ENCODE assay signal across 9 mouse cellular contexts in genomic region chr19:38086948-38087551, GRCm38 (mm10). TPM values are rescaled to one million over a fixed set of nuclear protein-coding genes. Genes with fewer than 3 reads are reported as not detected.
DNase-seq lines count a peak whose midpoint lies in the region; ATAC-seq lines count a peak whose summit lies in the region.
"Had no signal": no experiment of that assay in that cellular context is flagged by ENCODE, and none has a peak within 500 bp of the region (broad histone marks: within the 10 kb centered on the region; RNA-seq: fewer than 3 reads in every experiment).

No protein-coding gene starts in this region.

- no peak overlapping the region for H3K9ac ChIP-seq in lung, embryonic 16.5 days (ENCODE audit: low read length)
- H3K9ac ChIP-seq: midbrain, embryonic 12.5 days had no signal

- ATAC-seq in lung, embryonic 16.5 days (ENCODE audit: low read depth): peak; percentile 95
- ATAC-seq in erythroid progenitor cell, adult 5-6 weeks (replicated peaks; ENCODE audit: low FRiP score, poor library complexity, severe bottlenecking): no peak

- peak; percentile 23 for DNase-seq in kidney, adult 9 months
- DNase-seq in kidney, adult 11 months: no peak
- DNase-seq in heart, adult 8-10 months (ENCODE audit: low spot score): peak; percentile 13
- DNase-seq in kidney, postnatal 14 days: peak; percentile 46
- peak; percentile 30 for DNase-seq in right cerebral cortex, postnatal 4 days

- no peak overlapping the region for H3K4me2 ChIP-seq in lung, embryonic 16.5 days (ENCODE audit: low read depth, low read length)
- H3K4me2 ChIP-seq: midbrain, embryonic 12.5 days had no signal

- H3K27ac ChIP-seq in brown adipose tissue, adult 24 weeks (replicated peaks; ENCODE audit: low read depth, low read length): peak overlapping the region; percentile 95
- no peak overlapping the region for H3K27ac ChIP-seq in lung, embryonic 16.5 days (ENCODE audit: low read length)
- H3K27ac ChIP-seq: midbrain, embryonic 12.5 days had no signal

- H3K4me3 ChIP-seq in brown adipose tissue, adult 24 weeks (ENCODE audit: insufficient read depth, low read depth, low read length): no peak overlapping the region
- no peak overlapping the region for H3K4me3 ChIP-seq in lung, embryonic 16.5 days (ENCODE audit: low read length)
- H3K4me3 ChIP-seq: midbrain, embryonic 12.5 days had no signal

- H3K27me3 ChIP-seq in lung, embryonic 16.5 days (ENCODE audit: control insufficient read depth, insufficient read depth, low read depth, low read length): no peaks in the 10 kb centered on the region
- H3K27me3 ChIP-seq: midbrain, embryonic 12.5 days had no signal

- peaks cover 6% of the 10 kb centered on the region; the same call in 1 of the 2 replicates for H3K4me1 ChIP-seq in brown adipose tissue, adult 24 weeks (ENCODE audit: control insufficient read depth, insufficient read depth, insufficient read length, low read length)
- peaks cover 4% of the 10 kb centered on the region; the same call in 1 of the 2 replicates for H3K4me1 ChIP-seq in lung, embryonic 16.5 days (replicated peaks; ENCODE audit: control insufficient read depth, insufficient read depth, low read length)
- H3K4me1 ChIP-seq: midbrain, embryonic 12.5 days had no signal

- H3K9me3 ChIP-seq in lung, embryonic 16.5 days (ENCODE audit: control insufficient read depth, low read length): no peaks in the 10 kb centered on the region
- H3K9me3 ChIP-seq: midbrain, embryonic 12.5 days had no signal

- 40% methylated on average over 11 of the region's 11 CpGs for WGBS in lung, embryonic 16.5 days

- H3K36me3 ChIP-seq in lung, embryonic 16.5 days (ENCODE audit: control insufficient read depth, insufficient read depth, low read length): no peaks in the 10 kb centered on the region
- H3K36me3 ChIP-seq: midbrain, embryonic 12.5 days had no signal

RNA-seq across cellular contexts. Expression of gene Ffar4, which starts 9.8 kb away (rescaled TPM):
- polyA plus RNA-seq in brown adipose tissue, adult 24 weeks (2012; ENCODE audit: insufficient read depth, insufficient read length, missing spikeins): 13.8 and 36.9 TPM in 2 replicates
- not detected for total RNA-seq in heart, adult 8-10 months (2022)
- polyA plus RNA-seq in lung, embryonic 16.5 days (2015; fragmentation: Nextera tagmentation; extraction: Ambion mirVana): 3.4 and 4.4 TPM in 2 replicates
- total RNA-seq in erythroid progenitor cell, adult 5-6 weeks (2015; ENCODE audit: low replicate concordance): not detected in 2 replicates
- total RNA-seq in erythroid progenitor cell, adult 5-6 weeks (2017; ENCODE audit: low replicate concordance): not detected in 2 replicates
- polyA plus RNA-seq: midbrain, embryonic 12.5 days had no signal

RNA-seq across cellular contexts. Expression of gene Cep55, which starts 32.2 kb away (rescaled TPM):
- not detected in 2 replicates for polyA plus RNA-seq in brown adipose tissue, adult 24 weeks (2012; ENCODE audit: insufficient read depth, insufficient read length, missing spikeins)
- under 1 TPM in 3 of 4 experiments, not detected in 1; 0.24 to 0.63 (median 0.25) TPM for total RNA-seq in heart, adult 8-10 months (2022)
- 44.5 and 46.8 TPM in 2 replicates for polyA plus RNA-seq in lung, embryonic 16.5 days (2015; fragmentation: Nextera tagmentation; extraction: Ambion mirVana)
- 1.7 and 9.7 TPM in 2 replicates for total RNA-seq in erythroid progenitor cell, adult 5-6 weeks (2015; ENCODE audit: low replicate concordance)
- total RNA-seq in erythroid progenitor cell, adult 5-6 weeks (2017; ENCODE audit: low replicate concordance): 1.9 and 8.8 TPM in 2 replicates

RNA-seq across cellular contexts. Expression of gene Rbp4, which starts 38.0 kb away (rescaled TPM):
- 193 and 359 TPM in 2 replicates for polyA plus RNA-seq in brown adipose tissue, adult 24 weeks (2012; ENCODE audit: insufficient read depth, insufficient read length, missing spikeins)
- 1 to 10 TPM; 1.9 to 2.4 (median 2.2) TPM for total RNA-seq in heart, adult 8-10 months (2022)
- 19.8 and 42.9 TPM in 2 replicates for polyA plus RNA-seq in lung, embryonic 16.5 days (2015; fragmentation: Nextera tagmentation; extraction: Ambion mirVana)
- total RNA-seq in erythroid progenitor cell, adult 5-6 weeks (2015; ENCODE audit: low replicate concordance): not detected in 2 replicates
- not detected in 2 replicates for total RNA-seq in erythroid progenitor cell, adult 5-6 weeks (2017; ENCODE audit: low replicate concordance)

RNA-seq across cellular contexts. Expression of gene Myof, which starts 43.7 kb away (rescaled TPM):
- 4.4 and 5.5 TPM in 2 replicates for polyA plus RNA-seq in brown adipose tissue, adult 24 weeks (2012; ENCODE audit: insufficient read depth, insufficient read length, missing spikeins)
- 1 to 10 TPM; 6.2 to 9.0 (median 7.7) TPM for total RNA-seq in heart, adult 8-10 months (2022)
- polyA plus RNA-seq in lung, embryonic 16.5 days (2015; fragmentation: Nextera tagmentation; extraction: Ambion mirVana): 32.3 and 35.2 TPM in 2 replicates
- 0.84 and 1.8 TPM in 2 replicates for total RNA-seq in erythroid progenitor cell, adult 5-6 weeks (2015; ENCODE audit: low replicate concordance)
- total RNA-seq in erythroid progenitor cell, adult 5-6 weeks (2017; ENCODE audit: low replicate concordance): 2.0 and 4.5 TPM in 2 replicates

RNA-seq across cellular contexts. Expression of gene Pde6c, which starts 45.5 kb away (rescaled TPM):
- not detected in 2 replicates for polyA plus RNA-seq in brown adipose tissue, adult 24 weeks (2012; ENCODE audit: insufficient read depth, insufficient read length, missing spikeins)
- not detected for total RNA-seq in heart, adult 8-10 months (2022)
- polyA plus RNA-seq in lung, embryonic 16.5 days (2015; fragmentation: Nextera tagmentation; extraction: Ambion mirVana): not detected in 2 replicates
- total RNA-seq in erythroid progenitor cell, adult 5-6 weeks (2015; ENCODE audit: low replicate concordance): not detected in 2 replicates
- not detected in 2 replicates for total RNA-seq in erythroid progenitor cell, adult 5-6 weeks (2017; ENCODE audit: low replicate concordance)
